Mouse (Mus musculus) forebrain, postnatal 0 days (tissue): ENCODE measurements around the gene Arhgap18. TPM values are rescaled to one million over a fixed set of nuclear protein-coding genes. Genes with fewer than 3 reads are reported as not detected.
A peak's percentile ranks its signal among the peaks of the same experiment; 100 is the strongest.

Experiments used
- ATAC-seq: fragments of 200-750 bp; cut with Nextera tagmentation; 2 replicates; pipeline ENCODE4 v1.8.0; 2017; ENCODE audit warnings: mild to moderate bottlenecking, moderate library complexity
- DNase-seq: peaks from one replicate; pipeline ENCODE4 v3.0.0-alpha.2; 2015
- H3K27ac ChIP-seq: fragments of 300-500 bp; sonication (generic); 2 replicates; pipeline ENCODE4 v1.5.1; 2014; ENCODE audit warnings: low read depth, mild to moderate bottlenecking, antibody characterized with exemption, low read length, moderate library complexity, mixed read lengths
- H3K27me3 ChIP-seq: fragments of 300-500 bp; sonication (generic); 2 replicates; pipeline ENCODE4 v1.6.1; 2014; ENCODE audit warnings: mild to moderate bottlenecking, low read length, mixed read lengths; ENCODE audit not compliant: insufficient read depth
- H3K36me3 ChIP-seq: fragments of 300-500 bp; sonication (generic); 2 replicates; pipeline ENCODE4 v1.6.1; 2014; ENCODE audit warnings: mild to moderate bottlenecking, moderate library complexity; ENCODE audit not compliant: insufficient read depth
- H3K4me1 ChIP-seq: fragments of 300-500 bp; sonication (generic); 2 replicates; pipeline ENCODE4 v1.6.1; 2014; ENCODE audit warnings: antibody characterized with exemption; ENCODE audit not compliant: insufficient read depth
- H3K4me2 ChIP-seq: fragments of 300-500 bp; sonication (generic); 2 replicates; pipeline ENCODE4 v1.6.1; 2014; ENCODE audit warnings: low read depth, mild to moderate bottlenecking, moderate library complexity
- H3K4me3 ChIP-seq: fragments of 300-500 bp; sonication (generic); 2 replicates; pipeline ENCODE4 v1.5.1; 2014; ENCODE audit warnings: low read depth, low read length, mixed read lengths
- H3K9ac ChIP-seq: fragments of 300-500 bp; sonication (generic); 2 replicates; pipeline ENCODE4 v1.6.1; 2014; ENCODE audit warnings: mild to moderate bottlenecking
- H3K9me3 ChIP-seq: fragments of 300-500 bp; sonication (generic); 2 replicates; pipeline ENCODE4 v1.6.1; 2016; ENCODE audit warnings: low read length
- CTCF ChIP-seq: sonication (generic); IDR thresholded peaks from 2 replicates; pipeline ENCODE4 v1.5.1; 2016; ENCODE audit warnings: antibody characterized with exemption, control low read depth, low read depth
- WGBS: fragments of 180-500 bp; shearing (Covaris S2); extraction: QIAGEN DNeasy Blood & Tissue Kit; methylation state at CpG from one replicate; pipeline ENCODE4 v1.1.7; 2014; 5-methylcytosine and 5-hydroxymethylcytosine counted together
- polyA plus RNA-seq: library from polyadenylated mRNA; unstranded; fragments of >200 nt; fragmentation: Nextera tagmentation; extraction: Ambion mirVana; gene quantifications from 2 replicates; pipeline ENCODE4 v1.2.1, GENCODE M21; 2015
- total RNA-seq: library from RNA; depleted of rRNA; stranded (reverse); fragments of >200 nt; gene quantifications from 2 replicates; pipeline ENCODE4 v1.2.3, GENCODE M21; 2014

Gene Arhgap18
- total and polyA plus RNA-seq, 2 experiments from 2014 or later, result 9.1 to 11.3 TPM

GRCm38 (mm10) chr10:26828412-26829137 is 75.4 kb downstream of the Arhgap18 start:
- no peaks in the 10 kb centered on the region for H3K9me3 ChIP-seq

DNA sequence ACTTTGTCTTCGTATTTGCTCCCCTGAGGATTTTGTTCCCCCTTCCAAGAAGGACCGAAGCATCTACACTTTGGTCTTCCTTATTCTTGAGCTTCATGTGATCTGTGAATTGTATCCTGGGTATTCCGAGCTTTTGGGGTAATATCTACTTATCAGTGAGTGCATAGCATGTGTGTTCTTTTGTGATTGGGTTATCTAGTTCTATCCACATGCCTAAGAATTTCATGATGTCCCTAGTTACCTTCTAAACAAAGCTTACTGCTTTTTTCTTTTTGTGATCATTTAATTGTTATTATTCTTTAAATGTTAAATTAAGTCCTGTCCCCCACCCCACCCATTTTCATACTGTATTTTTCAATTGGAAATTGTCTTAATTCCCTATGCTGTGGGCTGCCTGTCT is 78.8 kb downstream of the Arhgap18 start:
- no peaks in the 10 kb centered on the region for H3K36me3 ChIP-seq
- no peak overlapping the region for H3K4me2 ChIP-seq
- DNase-seq, result no peak
- H3K27ac ChIP-seq, result no peak overlapping the region
- no peak overlapping the region for H3K4me3 ChIP-seq
- no peak overlapping the region for H3K9ac ChIP-seq
- WGBS, result 94% methylated on average over 3 of the region's 3 CpGs
- no peak for TF ChIP-seq CTCF
- no peaks in the 10 kb centered on the region for H3K9me3 ChIP-seq
- H3K27me3 ChIP-seq, result no peaks in the 10 kb centered on the region
- no peak for ATAC-seq
- H3K4me1 ChIP-seq, result peaks cover 5% of the 10 kb centered on the region; the same call in 1 of the 2 replicates

More at GRCm38 (mm10) chr10:26828412-26829137, 75.4 kb downstream of the Arhgap18 start:
- Histone ChIP-seq H3K27me3 (no peaks in the 10 kb centered on the region), H3K4me1 (peaks cover 13% of the 10 kb centered on the region), H3K4me2 (no peak overlapping the region), H3K9ac (no peak overlapping the region), H3K4me3 (no peak overlapping the region), H3K36me3 (no peaks in the 10 kb centered on the region), H3K27ac (0 out of 2 replicates have a peak overlapping the region, but pooled peaks have one; percentile 54)
- no peak for DNase-seq
- TF ChIP-seq CTCF, result no peak
- WGBS, result 54% methylated on average over 9 of the region's 9 CpGs
- no peak for ATAC-seq

- no peaks in the 10 kb centered on the region for H3K4me1 ChIP-seq
- ATAC-seq (no peak), DNase-seq (no peak)
- H3K36me3 ChIP-seq, result no peaks in the 10 kb centered on the region
- no peak overlapping the region for H3K9ac ChIP-seq
- WGBS, result 90% methylated on average over 3 of the region's 3 CpGs
- no peaks in the 10 kb centered on the region for H3K9me3 ChIP-seq
- H3K27ac ChIP-seq, result no peak overlapping the region
- H3K4me3 ChIP-seq, result no peak overlapping the region
- H3K27me3 ChIP-seq, result no peaks in the 10 kb centered on the region
- TF ChIP-seq CTCF, result no peak
- H3K4me2 ChIP-seq, result no peak overlapping the region
These were observed 79.5 kb downstream of the Arhgap18 start for GRCm38 (mm10) chr10:26832669-26833249.

DNA sequence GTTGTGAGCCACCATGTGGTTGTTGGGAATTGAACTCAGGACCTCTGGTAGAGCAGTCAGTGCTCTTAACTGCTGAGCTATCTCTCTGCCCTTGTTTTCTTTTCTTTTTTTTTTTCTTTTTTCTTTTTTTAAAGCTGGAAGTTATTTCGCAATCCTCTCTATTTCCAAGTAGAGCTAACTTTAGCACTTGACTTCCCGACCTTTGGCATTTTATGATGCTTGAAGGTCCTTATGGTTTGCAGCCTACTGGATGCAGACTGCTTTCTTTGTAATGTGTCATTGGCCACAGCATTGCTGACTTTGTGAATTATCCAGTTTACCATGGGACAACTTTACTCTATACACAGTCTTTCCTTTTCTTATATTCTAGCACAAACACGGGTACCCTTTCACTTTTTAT is 80.2 kb downstream of the Arhgap18 start:
- TF ChIP-seq CTCF, result no peak
- Histone ChIP-seq H3K27me3 (no peaks in the 10 kb centered on the region), H3K9ac (no peak overlapping the region), H3K4me1 (no peaks in the 10 kb centered on the region), H3K9me3 (no peaks in the 10 kb centered on the region), H3K4me3 (no peak overlapping the region), H3K27ac (no peak overlapping the region), H3K4me2 (no peak overlapping the region), H3K36me3 (no peaks in the 10 kb centered on the region)
- WGBS, result 89% methylated on average over 3 of the region's 3 CpGs
- no peak for DNase-seq
- ATAC-seq, result no peak

DNA sequence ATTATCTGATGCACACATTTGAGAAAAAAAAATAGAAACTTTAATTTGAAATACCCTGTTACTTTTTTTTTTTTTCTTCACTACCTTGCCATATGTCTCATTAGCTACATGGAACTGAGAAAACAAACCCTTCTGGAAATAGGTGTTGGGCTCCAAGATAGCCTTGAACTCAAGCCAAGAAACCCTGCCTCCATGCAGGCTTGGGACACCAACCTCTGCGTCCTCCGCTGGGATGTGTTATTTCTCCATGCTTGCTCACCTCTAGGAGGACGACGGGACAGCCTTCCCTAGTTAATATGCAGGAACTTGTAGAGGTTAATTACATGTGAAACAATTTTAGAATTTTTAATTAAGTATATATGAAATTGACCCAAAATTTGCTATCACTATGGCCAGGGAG is 96.1 kb downstream of the Arhgap18 start:
- no peaks in the 10 kb centered on the region for H3K4me1 ChIP-seq
- WGBS, result 69% methylated on average over 4 of the region's 4 CpGs
- H3K27me3 ChIP-seq, result no peaks in the 10 kb centered on the region
- no peak for TF ChIP-seq CTCF
- DNase-seq, result no peak
- H3K27ac ChIP-seq, result no peak overlapping the region
- no peak overlapping the region for H3K9ac ChIP-seq
- ATAC-seq, result no peak
- H3K4me2 ChIP-seq, result no peak overlapping the region
- no peaks in the 10 kb centered on the region for H3K9me3 ChIP-seq
- H3K4me3 ChIP-seq, result no peak overlapping the region
- H3K36me3 ChIP-seq, result no peaks in the 10 kb centered on the region

DNA sequence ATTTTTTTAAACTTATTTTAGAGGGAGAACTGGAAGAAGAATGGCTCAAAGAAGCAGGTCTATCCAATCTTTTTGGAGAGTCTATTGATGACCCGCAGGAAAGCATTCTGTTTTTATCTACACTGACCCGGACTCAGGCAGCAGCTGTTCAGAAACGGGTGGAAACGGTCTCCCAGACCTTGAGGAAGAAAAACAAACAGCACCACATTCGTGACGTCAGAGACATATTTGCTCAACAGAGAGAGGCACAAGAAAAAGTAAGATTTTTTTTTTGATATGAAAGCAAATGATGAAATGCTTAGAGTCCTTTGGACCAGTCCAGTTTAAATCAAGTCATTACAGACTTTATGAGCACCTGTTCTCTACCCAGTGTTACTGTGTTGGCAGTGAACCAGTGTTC is 96.6 kb downstream of the Arhgap18 start:
- no peak for TF ChIP-seq CTCF

GRCm38 (mm10) chr10:26854556-26855100 is 101.4 kb downstream of the Arhgap18 start:
- Histone ChIP-seq H3K4me1 (peaks cover 7% of the 10 kb centered on the region; the same call in 1 of the 2 replicates), H3K27me3 (no peaks in the 10 kb centered on the region), H3K9ac (no peak overlapping the region), H3K36me3 (no peaks in the 10 kb centered on the region), H3K27ac (no peak overlapping the region), H3K4me2 (no peak overlapping the region), H3K4me3 (no peak overlapping the region), H3K9me3 (no peaks in the 10 kb centered on the region)
- 91% methylated on average over 5 of the region's 5 CpGs for WGBS
- DNase-seq (no peak), ATAC-seq (no peak)
- TF ChIP-seq CTCF, result no peak

More for the DNA sequence above, 96.6 kb downstream of the Arhgap18 start:
- WGBS, result 75% methylated on average over 6 of the region's 6 CpGs
- Histone ChIP-seq H3K36me3 (no peaks in the 10 kb centered on the region), H3K9ac (no peak overlapping the region), H3K4me1 (no peaks in the 10 kb centered on the region), H3K4me2 (no peak overlapping the region), H3K27me3 (no peaks in the 10 kb centered on the region), H3K4me3 (no peak overlapping the region), H3K27ac (no peak overlapping the region), H3K9me3 (no peaks in the 10 kb centered on the region)
- DNase-seq (no peak), ATAC-seq (no peak)
